Mouse (Mus musculus): Measurements from ENCODE around the gene Mcpt4.

DNA sequence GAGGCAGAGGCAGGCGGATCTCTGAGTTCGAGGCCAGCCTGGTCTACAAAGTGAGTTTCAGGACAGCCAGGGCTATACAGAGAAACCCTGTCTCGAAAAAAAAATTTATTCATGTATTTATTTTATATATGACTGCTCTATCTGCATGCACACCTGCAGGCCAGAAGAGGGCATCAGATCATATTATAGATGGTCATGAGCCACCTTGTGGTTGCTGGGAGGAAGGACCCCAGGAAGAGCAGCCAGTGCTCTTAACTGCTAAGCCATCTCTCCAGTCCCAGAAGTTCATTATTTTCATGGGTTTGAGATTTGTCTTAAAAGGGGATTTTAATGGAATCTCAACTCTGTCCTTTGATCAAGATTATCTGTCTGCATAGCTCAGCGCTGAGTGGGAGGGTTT lies 36.8 kb upstream of the Mcpt4 start:
- TF ChIP-seq CTCF (IDR thresholded peaks at IDR 0.05; ENCODE audit: borderline replicate concordance, insufficient read depth, low read depth, low read length) (peak; percentile 18; the same call in 1 of the 2 replicates), POLR2A (IDR thresholded peaks at IDR 0.05; ENCODE audit: borderline replicate concordance, insufficient read depth, low read length) (no peak)
